Mouse (Mus musculus) granulocyte monocyte progenitor cell, adult 5-6 weeks (primary cell): ENCODE results near the gene Klf5. TPM values are rescaled to one million over a fixed set of nuclear protein-coding genes. Genes with fewer than 3 reads are reported as not detected.

Experiments used
- ATAC-seq: replicated peaks from 2 replicates; pipeline ENCODE4 v1.8.0; 2016; ENCODE audit warnings: mild to moderate bottlenecking, moderate TSS enrichment, inconsistent platforms; ENCODE audit not compliant: poor library complexity, severe bottlenecking
- total RNA-seq, 2 experiments: library from RNA; stranded (forward) in 1 of 2; stranded (reverse) in 1 of 2; fragments of 200-712, 200-1000 nt in 1 of 2; fragments of >200 nt in 1 of 2; fragmentation: Nextera tagmentation in 1 of 2; gene quantifications; 2 replicates each; pipeline ENCODE4 v1.2.3; 2014 to 2017

The Klf5 gene
- total RNA-seq (2014; fragmentation: Nextera tagmentation): 0.41 and 2.0 TPM in 2 replicates
- 0.77 and 1.5 TPM in 2 replicates for total RNA-seq (2017)

GRCm38 (mm10) chr14:99298385-99299021 is at the start of gene Klf5:
Gene Klf5, plus strand, starts transcription at chr14:99298691.
- ATAC-seq: peak; percentile 97

- no peak for ATAC-seq
Measured at GRCm38 (mm10) chr14:99262026-99262425, 36.5 kb upstream of the Klf5 start.

- ATAC-seq: no peak
Measured at GRCm38 (mm10) chr14:99263816-99264215, 34.7 kb upstream of the Klf5 start.

- ATAC-seq: peak; percentile 85
Measured at GRCm38 (mm10) chr14:99265791-99266190, 32.7 kb upstream of the Klf5 start.

GRCm38 (mm10) chr14:99266749-99267148 is 31.7 kb upstream of the Klf5 start:
- no peak for ATAC-seq

- no peak for ATAC-seq
Measured at GRCm38 (mm10) chr14:99274056-99274455, 24.4 kb upstream of the Klf5 start.

- no peak for ATAC-seq
Measured at GRCm38 (mm10) chr14:99275827-99276226, 22.7 kb upstream of the Klf5 start.

- 0 out of 2 replicates have a peak, but pooled peaks have one; percentile 10 for ATAC-seq
Measured at GRCm38 (mm10) chr14:99278312-99278711, 20.2 kb upstream of the Klf5 start.

- ATAC-seq: peak; percentile 97
Measured at GRCm38 (mm10) chr14:99278763-99279486, 19.6 kb upstream of the Klf5 start.

GRCm38 (mm10) chr14:99280399-99280798 is 18.1 kb upstream of the Klf5 start:
- ATAC-seq: no peak

GRCm38 (mm10) chr14:99280825-99281433 is 17.6 kb upstream of the Klf5 start:
- ATAC-seq: peak; percentile 28; the same call in 1 of the 2 replicates

GRCm38 (mm10) chr14:99285486-99285885 is 13.0 kb upstream of the Klf5 start:
- ATAC-seq: no peak

GRCm38 (mm10) chr14:99292176-99292575 is 6.3 kb upstream of the Klf5 start:
- no peak for ATAC-seq

- ATAC-seq: no peak
Measured at GRCm38 (mm10) chr14:99294424-99294823, 4.1 kb upstream of the Klf5 start.

- no peak for ATAC-seq
Measured at GRCm38 (mm10) chr14:99295606-99296341, 2.7 kb upstream of the Klf5 start.

- peak; percentile 26 for ATAC-seq
Measured at GRCm38 (mm10) chr14:99299022-99299481, 561 bp downstream of the Klf5 start.

GRCm38 (mm10) chr14:99299701-99300191 is 1.3 kb downstream of the Klf5 start:
- ATAC-seq: no peak

- no peak for ATAC-seq
Measured at GRCm38 (mm10) chr14:99301472-99301871, 3.0 kb downstream of the Klf5 start.

GRCm38 (mm10) chr14:99304387-99304786 is 5.9 kb downstream of the Klf5 start:
- no peak for ATAC-seq
